Mouse (Mus musculus) testis, adult 2 months (tissue): ENCODE results near the gene Ubr3. TPM values are rescaled to one million over a fixed set of nuclear protein-coding genes. Genes with fewer than 3 reads are reported as not detected.

Experiments used
- H3K27ac ChIP-seq: fragments of 200-500 bp; 2 replicates; pipeline ENCODE4 v1.5.1; 2012; ENCODE audit warnings: low read depth, low read length; ENCODE audit not compliant: control insufficient read depth, insufficient read depth
- H3K27me3 ChIP-seq: fragments of 200-500 bp; 2 replicates; pipeline ENCODE4 v1.6.1; 2012; ENCODE audit warnings: mild to moderate bottlenecking, low read length, moderate library complexity; ENCODE audit not compliant: control insufficient read depth, insufficient read depth
- H3K36me3 ChIP-seq: fragments of 200-500 bp; 2 replicates; pipeline ENCODE4 v1.6.1; 2012; ENCODE audit warnings: mild to moderate bottlenecking, low read length; ENCODE audit not compliant: control insufficient read depth, insufficient read depth
- H3K4me1 ChIP-seq: fragments of 200-500 bp; 2 replicates; pipeline ENCODE4 v1.6.1; 2012; ENCODE audit warnings: low read length; ENCODE audit not compliant: control insufficient read depth, insufficient read depth
- H3K4me3 ChIP-seq: fragments of 200-500 bp; 2 replicates; pipeline ENCODE4 v1.5.1; 2012; ENCODE audit warnings: low read depth, mild to moderate bottlenecking, low read length, moderate library complexity, mixed read lengths; ENCODE audit not compliant: control insufficient read depth
- CTCF ChIP-seq: fragments of 200-500 bp; IDR thresholded peaks from 2 replicates; pipeline ENCODE4 v1.5.1; 2012; ENCODE audit warnings: low read depth, mild to moderate bottlenecking, inconsistent platforms, low read length, moderate library complexity; ENCODE audit not compliant: control insufficient read depth, insufficient read depth, insufficient replicate concordance
- POLR2A ChIP-seq: fragments of 200-500 bp; IDR thresholded peaks from 2 replicates; pipeline ENCODE4 v1.6.1; 2012; ENCODE audit warnings: low read depth, mild to moderate bottlenecking, inconsistent platforms, low read length, moderate library complexity; ENCODE audit not compliant: control insufficient read depth
- polyA plus RNA-seq: library from polyadenylated mRNA; depleted of rRNA; stranded (reverse); fragments of >200 nt; gene quantifications from 2 replicates; pipeline ENCODE4 v1.2.3, GENCODE M21; 2012

Gene Ubr3
- polyA plus RNA-seq, 1 experiment = 9.1 TPM

- no peak overlapping the region for H3K4me3 ChIP-seq
- peaks cover 2% of the 10 kb centered on the region for H3K36me3 ChIP-seq
- H3K4me1 ChIP-seq = no peaks in the 10 kb centered on the region
- no peak overlapping the region for H3K27ac ChIP-seq
- H3K27me3 ChIP-seq = no peaks in the 10 kb centered on the region
- TF ChIP-seq POLR2A (no peak), CTCF (no peak)
Measured at GRCm38 (mm10) chr2:69912801-69913200, 15.8 kb downstream of the Ubr3 start.

GRCm38 (mm10) chr2:69917301-69917700 lies 20.3 kb downstream of the Ubr3 start:
- H3K27me3 ChIP-seq = no peaks in the 10 kb centered on the region
- no peak overlapping the region for H3K4me3 ChIP-seq
- no peak overlapping the region for H3K27ac ChIP-seq
- peaks cover 2% of the 10 kb centered on the region for H3K36me3 ChIP-seq
- TF ChIP-seq POLR2A (no peak), CTCF (no peak)
- no peaks in the 10 kb centered on the region for H3K4me1 ChIP-seq

- Histone ChIP-seq H3K27ac (no peak overlapping the region), H3K4me3 (no peak overlapping the region), H3K4me1 (no peaks in the 10 kb centered on the region), H3K27me3 (no peaks in the 10 kb centered on the region), H3K36me3 (no peaks in the 10 kb centered on the region)
- TF ChIP-seq CTCF = no peak
Measured at GRCm38 (mm10) chr2:69924943-69925342, 27.9 kb downstream of the Ubr3 start.

- Histone ChIP-seq H3K36me3 (no peaks in the 10 kb centered on the region; the same call in 1 of the 2 replicates), H3K27ac (no peak overlapping the region), H3K4me1 (no peaks in the 10 kb centered on the region), H3K27me3 (no peaks in the 10 kb centered on the region), H3K4me3 (no peak overlapping the region)
- TF ChIP-seq CTCF = no peak
- TF ChIP-seq POLR2A = no peak
Measured at GRCm38 (mm10) chr2:69936331-69936730, 39.3 kb downstream of the Ubr3 start.

- Histone ChIP-seq H3K36me3 (no peaks in the 10 kb centered on the region; the same call in 1 of the 2 replicates), H3K27me3 (no peaks in the 10 kb centered on the region), H3K4me1 (no peaks in the 10 kb centered on the region), H3K4me3 (no peak overlapping the region), H3K27ac (no peak overlapping the region)
- TF ChIP-seq POLR2A (no peak), CTCF (no peak)
Measured at GRCm38 (mm10) chr2:69939226-69939625, 42.2 kb downstream of the Ubr3 start.

- H3K4me3 ChIP-seq = no peak overlapping the region
- H3K27ac ChIP-seq = no peak overlapping the region
- H3K4me1 ChIP-seq = no peaks in the 10 kb centered on the region
- TF ChIP-seq POLR2A = no peak
- TF ChIP-seq CTCF = no peak
- no peaks in the 10 kb centered on the region; the same call in 1 of the 2 replicates for H3K36me3 ChIP-seq
- no peaks in the 10 kb centered on the region for H3K27me3 ChIP-seq
Measured at GRCm38 (mm10) chr2:69939649-69940048, 42.6 kb downstream of the Ubr3 start.

- no peaks in the 10 kb centered on the region for H3K4me1 ChIP-seq
- no peaks in the 10 kb centered on the region for H3K36me3 ChIP-seq
- TF ChIP-seq POLR2A = no peak
- TF ChIP-seq CTCF = no peak
- no peaks in the 10 kb centered on the region for H3K27me3 ChIP-seq
- no peak overlapping the region for H3K4me3 ChIP-seq
- no peak overlapping the region for H3K27ac ChIP-seq
Measured at GRCm38 (mm10) chr2:69941391-69942030, 44.5 kb downstream of the Ubr3 start.
